Mouse (Mus musculus): ENCODE measurements around the gene Cypt3. TPM values are rescaled to one million over a fixed set of nuclear protein-coding genes. Genes with fewer than 3 reads are reported as not detected.

Gene Cypt3
- not detected for total RNA-seq (2023)

GRCm38 (mm10) chrX:153558293-153558692 is at the start of gene Cypt3:
Gene Cypt3, plus strand, starts transcription at chrX:153558593.

Other genes starting within 250 kb of the Cypt3 start
- 10 to 100 TPM; 49.1 to 50.9 TPM for gene Ubqln2, start 60.4 kb upstream of the Cypt3 start, total RNA-seq (2023)
- under 1 TPM; 0.15 to 0.33 TPM for gene Kctd12b, start 137.8 kb downstream of the Cypt3 start, total RNA-seq (2023)
- gene Nbdy, start 165.0 kb downstream of the Cypt3 start, total RNA-seq (2023), result 1 to 10 TPM; 4.7 to 9.3 TPM

Data from B cell, adult 67 days (primary cell).